ENCODE assay signal across 17 mouse cellular contexts in genomic region chr7:71232821-71233815, GRCm38 (mm10).
DNase-seq lines count a peak whose midpoint lies in the region; ATAC-seq and TF ChIP-seq lines count a peak whose summit lies in the region.
"Had no signal": no experiment of that assay in that cellular context is flagged by ENCODE, and none has a peak within 500 bp of the region (broad histone marks: within the 10 kb centered on the region; RNA-seq: fewer than 3 reads in every experiment).

No protein-coding gene starts in this region.

- H3K36me3 ChIP-seq in heart, embryonic 11.5 days (ENCODE audit: control insufficient read depth, insufficient read depth, low read length) = no peaks in the 10 kb centered on the region
- H3K36me3 ChIP-seq in kidney, postnatal 0 days (ENCODE audit: insufficient read depth, low read length) = no peaks in the 10 kb centered on the region
- H3K36me3 ChIP-seq in lung, postnatal 0 days (ENCODE audit: insufficient read depth, low read length) = no peaks in the 10 kb centered on the region
- no peaks in the 10 kb centered on the region for H3K36me3 ChIP-seq in myocyte (ENCODE audit: control insufficient read depth, insufficient read depth)
- no peaks in the 10 kb centered on the region for H3K36me3 ChIP-seq in midbrain, postnatal 0 days (ENCODE audit: insufficient read depth, low read length)
- H3K36me3 ChIP-seq: limb, embryonic 15.5 days had no signal

- H3K27me3 ChIP-seq in heart, embryonic 11.5 days (ENCODE audit: control insufficient read depth, insufficient read depth, low read length) = peaks cover 3% of the 10 kb centered on the region; the same call in 1 of the 2 replicates
- H3K27me3 ChIP-seq in kidney, postnatal 0 days (ENCODE audit: insufficient read depth, low read length) = no peaks in the 10 kb centered on the region
- H3K27me3 ChIP-seq in lung, postnatal 0 days (replicated peaks; ENCODE audit: insufficient read depth, low read length) = no peaks in the 10 kb centered on the region
- no peaks in the 10 kb centered on the region for H3K27me3 ChIP-seq in myocyte (ENCODE audit: control insufficient read depth, insufficient read depth, insufficient read length)
- H3K27me3 ChIP-seq in midbrain, postnatal 0 days (ENCODE audit: insufficient read depth, low read length) = no peaks in the 10 kb centered on the region
- H3K27me3 ChIP-seq: limb, embryonic 15.5 days had no signal

- ATAC-seq in heart, embryonic 11.5 days (replicated peaks; ENCODE audit: insufficient number of reproducible peaks, low FRiP score, low TSS enrichment) = no peak
- no peak for ATAC-seq in kidney, postnatal 0 days (replicated peaks; ENCODE audit: low FRiP score, low read depth)
- no peak for ATAC-seq in lung, postnatal 0 days
- no peak for ATAC-seq in midbrain, postnatal 0 days (ENCODE audit: low FRiP score)
- ATAC-seq: forebrain, postnatal 0 days; inflammation-experienced regulatory T-cells, adult 6 months had no signal

- H3ac ChIP-seq in myocyte (ENCODE audit: control insufficient read depth, insufficient read length) = no peak overlapping the region

- DNase-seq in heart, postnatal 14 days = no peak
- peak; percentile 84 for DNase-seq in kidney, postnatal 0 days (ENCODE audit: low spot score)
- no peak for DNase-seq in kidney, adult 9 months
- DNase-seq in lung, postnatal 0 days (ENCODE audit: low spot score) = peak; percentile 42
- no peak for DNase-seq in lung, postnatal 4 days
- no peak for DNase-seq in midbrain, postnatal 0 days (ENCODE audit: low spot score)
- DNase-seq: cerebellum, adult 11 months; cerebellum, postnatal 36 days; forebrain, postnatal 0 days; gastrocnemius, postnatal 10 days; midbrain, embryonic 14.5 days; right cerebral cortex, postnatal 14 days; thymus, adult 2 months had no signal

- no peaks in the 10 kb centered on the region for H3K9me3 ChIP-seq in heart, embryonic 11.5 days (replicated peaks; ENCODE audit: control insufficient read depth, low read length)
- H3K9me3 ChIP-seq in kidney, postnatal 0 days (replicated peaks; ENCODE audit: low read length) = no peaks in the 10 kb centered on the region
- H3K9me3 ChIP-seq in lung, postnatal 0 days (ENCODE audit: low read length) = no peaks in the 10 kb centered on the region
- H3K9me3 ChIP-seq in midbrain, postnatal 0 days (ENCODE audit: low read length) = no peaks in the 10 kb centered on the region
- H3K9me3 ChIP-seq: limb, embryonic 15.5 days had no signal

- TF ChIP-seq CTCF in kidney, postnatal 0 days (IDR thresholded peaks at IDR 0.05; ENCODE audit: low read depth) = no peak
- TF ChIP-seq CTCF in lung, postnatal 0 days (IDR thresholded peaks at IDR 0.05) = no peak
- TF ChIP-seq CTCF in midbrain, postnatal 0 days (IDR thresholded peaks at IDR 0.05) = no peak

- H3K27ac ChIP-seq in heart, embryonic 11.5 days (ENCODE audit: low read depth, low read length) = 0 out of 2 replicates have a peak overlapping the region, but pooled peaks have one; percentile 5
- H3K27ac ChIP-seq in kidney, postnatal 0 days = peak overlapping the region; percentile 55
- H3K27ac ChIP-seq in lung, postnatal 0 days (ENCODE audit: low read length) = 0 out of 2 replicates have a peak overlapping the region, but pooled peaks have one; percentile 32
- no peak overlapping the region for H3K27ac ChIP-seq in midbrain, postnatal 0 days (ENCODE audit: low read depth, low read length)
- H3K27ac ChIP-seq: limb, embryonic 15.5 days had no signal

- no peak overlapping the region for H3K9ac ChIP-seq in heart, embryonic 11.5 days (ENCODE audit: low read depth, low read length)
- H3K9ac ChIP-seq in kidney, postnatal 0 days (ENCODE audit: low read depth, low read length) = no peak overlapping the region
- H3K9ac ChIP-seq in lung, postnatal 0 days (replicated peaks; ENCODE audit: low read depth) = no peak overlapping the region
- no peak overlapping the region for H3K9ac ChIP-seq in midbrain, postnatal 0 days (replicated peaks; ENCODE audit: low read length, poor library complexity, severe bottlenecking)
- H3K9ac ChIP-seq: forebrain, postnatal 0 days; limb, embryonic 15.5 days had no signal

- WGBS in heart, embryonic 11.5 days (ENCODE audit: insufficient replicate concordance) = 70% methylated on average over 8 of the region's 8 CpGs
- 52% methylated on average over 8 of the region's 8 CpGs for WGBS in kidney, postnatal 0 days
- 26% methylated on average over 8 of the region's 8 CpGs for WGBS in lung, postnatal 0 days
- 77% methylated on average over 8 of the region's 8 CpGs for WGBS in midbrain, postnatal 0 days

- H3K79me2 ChIP-seq in myocyte (ENCODE audit: control insufficient read depth, insufficient read depth) = no peaks in the 10 kb centered on the region

- H3K4me3 ChIP-seq in heart, embryonic 11.5 days (ENCODE audit: low read depth, low read length) = no peak overlapping the region
- no peak overlapping the region for H3K4me3 ChIP-seq in kidney, postnatal 0 days (replicated peaks; ENCODE audit: low read depth, low read length)
- H3K4me3 ChIP-seq in lung, postnatal 0 days (ENCODE audit: low read depth, low read length) = no peak overlapping the region
- H3K4me3 ChIP-seq in myocyte = no peak overlapping the region
- no peak overlapping the region for H3K4me3 ChIP-seq in midbrain, postnatal 0 days (ENCODE audit: low read depth, low read length)
- H3K4me3 ChIP-seq: limb, embryonic 15.5 days had no signal

- H3K4me1 ChIP-seq in heart, embryonic 11.5 days (ENCODE audit: control insufficient read depth, insufficient read depth, low read length) = peaks cover 24% of the 10 kb centered on the region
- H3K4me1 ChIP-seq in kidney, postnatal 0 days (replicated peaks; ENCODE audit: insufficient read depth, low read length) = peaks cover 7% of the 10 kb centered on the region
- peaks cover 20% of the 10 kb centered on the region; the same call in 1 of the 2 replicates for H3K4me1 ChIP-seq in lung, postnatal 0 days (ENCODE audit: insufficient read depth, low read depth, low read length)
- no peaks in the 10 kb centered on the region for H3K4me1 ChIP-seq in midbrain, postnatal 0 days (ENCODE audit: insufficient read depth, low read length)

- TF ChIP-seq EP300 in lung, postnatal 0 days (IDR thresholded peaks at IDR 0.05) = no peak

- TF ChIP-seq POLR2A in myocyte (IDR thresholded peaks at IDR 0.05; ENCODE audit: insufficient read length, low read depth) = no peak

- no peak overlapping the region for H3K4me2 ChIP-seq in heart, embryonic 11.5 days
- 0 out of 2 replicates have a peak overlapping the region, but pooled peaks have one; percentile 9 for H3K4me2 ChIP-seq in kidney, postnatal 0 days (ENCODE audit: low read length)
- H3K4me2 ChIP-seq in lung, postnatal 0 days (replicated peaks; ENCODE audit: low read depth, low read length) = no peak overlapping the region
- peak overlapping the region; percentile 6 for H3K4me2 ChIP-seq in myocyte (ENCODE audit: low read depth)
- no peak overlapping the region for H3K4me2 ChIP-seq in midbrain, postnatal 0 days (ENCODE audit: low read depth, low read length, poor library complexity, severe bottlenecking)
- H3K4me2 ChIP-seq: limb, embryonic 15.5 days had no signal

- intact Hi-C loops in heart, postnatal 14 days (cut with DNase I) = loop anchor here (2.0 to 10.0 kb wide), 4 partner anchors 76 to 868 kb away; partner anchors contain the start of gene Nr2f2

TF ChIP-seq in myocyte, 11 proteins besides CTCF, POLR2A, EP300 and RAD21:
- TF ChIP-seq SRF (IDR thresholded peaks at IDR 0.05; ENCODE audit: control insufficient read depth, insufficient read length, low read depth) (no peak), MAX (IDR thresholded peaks at IDR 0.05; ENCODE audit: low read depth) (no peak), MYOD1 (IDR thresholded peaks at IDR 0.05; ENCODE audit: control insufficient read depth in 1 of 3, insufficient read length in 2 of 3, low read depth in 2 of 3) (no peak), USF1 (IDR thresholded peaks at IDR 0.05; ENCODE audit: low read depth) (no peak), CEBPB (IDR thresholded peaks at IDR 0.05; ENCODE audit: insufficient read depth, poor library complexity, severe bottlenecking) (no peak), POLR2AphosphoS2 (IDR thresholded peaks at IDR 0.05; ENCODE audit: insufficient read length, low read depth) (no peak), TCF3 (IDR thresholded peaks at IDR 0.05; ENCODE audit: insufficient read length, low read depth) (no peak), E2F4 (IDR thresholded peaks at IDR 0.05; ENCODE audit: insufficient read depth) (no peak), TCF12 (IDR thresholded peaks at IDR 0.05; ENCODE audit: insufficient read depth, poor library complexity, severe bottlenecking) (no peak), REST (IDR thresholded peaks at IDR 0.05; ENCODE audit: insufficient read depth, insufficient read length) (no peak), MYOG (IDR thresholded peaks at IDR 0.05; ENCODE audit: control insufficient read depth in 1 of 3, insufficient read depth in 1 of 3, insufficient read length in 2 of 3, low read depth in 2 of 3) (no peak)

Comparison
In these comparisons a context has a peak if more than half of its experiments do, and no peak if none do; other contexts are left out.
1. DNase-seq: peak in kidney, postnatal 0 days (single experiment) and lung, postnatal 0 days (single experiment); none in heart, postnatal 14 days (0 of 2), kidney, adult 9 months (single experiment), lung, postnatal 4 days (0 of 2) and midbrain, postnatal 0 days (single experiment).
2. H3K4me2 ChIP-seq: peak in kidney, postnatal 0 days (single experiment) and myocyte (single experiment); none in heart, embryonic 11.5 days (single experiment), lung, postnatal 0 days (single experiment) and midbrain, postnatal 0 days (single experiment).